Mouse (Mus musculus) stomach, embryonic 16.5 days (tissue): ENCODE results near the gene Phgr1. TPM values are rescaled to one million over a fixed set of nuclear protein-coding genes. Genes with fewer than 3 reads are reported as not detected.

Source experiments
- ATAC-seq: fragments of 200-750 bp; cut with Nextera tagmentation; 2 replicates; pipeline ENCODE4 v1.8.0; 2017; ENCODE audit warnings: moderate number of reproducible peaks, moderate TSS enrichment; ENCODE audit not compliant: insufficient read depth, low FRiP score
- H3K27ac ChIP-seq: fragments of 300-500 bp; sonication (generic); 2 replicates; pipeline ENCODE4 v1.5.1; 2014; ENCODE audit warnings: low read length
- H3K27me3 ChIP-seq: fragments of 300-500 bp; sonication (generic); 2 replicates; pipeline ENCODE4 v1.6.1; 2014; ENCODE audit warnings: low read length, control low read depth, mixed read lengths; ENCODE audit not compliant: control insufficient read depth, insufficient read depth
- H3K36me3 ChIP-seq: fragments of 300-500 bp; sonication (generic); 2 replicates; pipeline ENCODE4 v1.6.1; 2014; ENCODE audit warnings: low read length; ENCODE audit not compliant: control insufficient read depth, insufficient read depth
- H3K4me1 ChIP-seq: fragments of 300-500 bp; sonication (generic); 2 replicates; pipeline ENCODE4 v1.6.1; 2014; ENCODE audit warnings: low read length, control low read depth, mixed read lengths; ENCODE audit not compliant: control insufficient read depth, insufficient read depth
- H3K4me2 ChIP-seq: fragments of 300-500 bp; sonication (generic); 2 replicates; pipeline ENCODE4 v1.6.1; 2014; ENCODE audit warnings: low read depth, low read length, mixed read lengths
- H3K4me3 ChIP-seq: fragments of 300-500 bp; sonication (generic); replicated peaks from 2 replicates; pipeline ENCODE4 v1.5.1; 2014; ENCODE audit warnings: mild to moderate bottlenecking, low read length
- H3K9ac ChIP-seq: fragments of 300-500 bp; sonication (generic); 2 replicates; pipeline ENCODE4 v1.6.1; 2014; ENCODE audit warnings: low read length
- H3K9me3 ChIP-seq: fragments of 300-500 bp; sonication (generic); replicated peaks from 2 replicates; pipeline ENCODE4 v1.6.1; 2016; ENCODE audit warnings: low read length, control low read depth; ENCODE audit not compliant: control insufficient read depth
- WGBS: fragments of 180-500 bp; shearing (Covaris S2); extraction: QIAGEN DNeasy Blood & Tissue Kit; methylation state at CpG from one replicate; pipeline ENCODE4 v1.1.7; 2014; 5-methylcytosine and 5-hydroxymethylcytosine counted together
- polyA plus RNA-seq: library from polyadenylated mRNA; unstranded; fragments of >200 nt; fragmentation: Nextera tagmentation; extraction: Ambion mirVana; gene quantifications from 2 replicates; pipeline ENCODE4 v1.2.1, GENCODE M21; 2015

Gene Phgr1
- polyA plus RNA-seq, 1 experiment from 2014 or later, result 22.2 TPM

DNA sequence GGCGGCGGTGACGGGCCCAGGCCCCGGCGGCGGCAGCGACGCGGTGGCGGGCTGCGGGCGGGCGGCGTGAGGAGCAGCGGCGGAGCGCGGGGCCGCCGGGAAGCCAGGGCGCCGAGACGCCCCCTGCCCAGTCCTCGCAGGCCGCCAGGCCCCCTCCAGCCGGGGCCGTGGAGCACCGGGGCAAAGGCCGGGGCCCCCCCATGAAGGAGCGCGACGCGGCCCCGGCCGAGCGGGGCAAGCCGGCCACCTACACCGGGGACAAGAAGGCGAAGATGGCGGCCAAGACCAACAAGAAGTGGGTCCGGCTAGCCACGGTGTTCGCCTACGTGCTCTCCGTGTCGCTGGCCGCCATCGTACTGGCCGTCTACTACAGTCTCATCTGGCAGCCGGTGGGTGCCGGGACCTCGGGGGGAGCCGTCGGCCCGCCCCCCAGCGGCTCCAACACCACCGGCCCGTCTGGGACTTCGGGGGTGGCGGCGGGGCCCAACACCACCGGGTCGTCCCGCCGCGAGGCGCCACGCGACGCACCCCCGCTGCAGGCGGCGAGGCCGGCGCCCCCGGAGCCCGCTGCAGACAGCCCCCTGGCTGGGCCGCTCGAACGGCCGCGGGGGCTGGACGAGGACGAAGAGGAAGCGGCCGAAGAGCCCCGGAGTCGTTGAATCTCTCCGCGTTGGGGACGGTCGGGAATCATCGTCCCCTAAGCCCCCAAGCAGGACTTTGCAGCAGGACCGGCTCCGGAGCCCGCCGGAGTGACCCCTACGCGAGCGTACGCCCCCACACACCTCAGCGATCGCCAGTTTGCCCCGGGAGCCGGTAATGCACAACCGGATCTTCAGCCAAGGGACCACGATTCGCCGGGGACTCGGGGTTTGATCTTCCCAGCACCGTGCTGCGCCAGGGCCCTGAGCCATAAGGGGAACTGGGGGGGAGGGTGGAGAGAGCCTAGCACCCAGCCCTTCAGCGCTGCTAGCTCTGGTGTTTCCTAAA, 26.4 kb upstream of the Phgr1 start:
- Histone ChIP-seq H3K9ac (peak overlapping the region; percentile 92), H3K4me1 (peaks cover 22% of the 10 kb centered on the region; the same call in 1 of the 2 replicates), H3K27me3 (peaks cover 6% of the 10 kb centered on the region; the same call in 1 of the 2 replicates), H3K27ac (peak overlapping the region; percentile 27), H3K4me2 (peak overlapping the region; percentile 95), H3K4me3 (peak overlapping the region; percentile 88), H3K36me3 (no peaks in the 10 kb centered on the region), H3K9me3 (no peaks in the 10 kb centered on the region)
- WGBS, result under 1% methylated on average over 107 of the region's 113 CpGs
- peak; percentile 21; the same call in 1 of the 2 replicates for ATAC-seq

DNA sequence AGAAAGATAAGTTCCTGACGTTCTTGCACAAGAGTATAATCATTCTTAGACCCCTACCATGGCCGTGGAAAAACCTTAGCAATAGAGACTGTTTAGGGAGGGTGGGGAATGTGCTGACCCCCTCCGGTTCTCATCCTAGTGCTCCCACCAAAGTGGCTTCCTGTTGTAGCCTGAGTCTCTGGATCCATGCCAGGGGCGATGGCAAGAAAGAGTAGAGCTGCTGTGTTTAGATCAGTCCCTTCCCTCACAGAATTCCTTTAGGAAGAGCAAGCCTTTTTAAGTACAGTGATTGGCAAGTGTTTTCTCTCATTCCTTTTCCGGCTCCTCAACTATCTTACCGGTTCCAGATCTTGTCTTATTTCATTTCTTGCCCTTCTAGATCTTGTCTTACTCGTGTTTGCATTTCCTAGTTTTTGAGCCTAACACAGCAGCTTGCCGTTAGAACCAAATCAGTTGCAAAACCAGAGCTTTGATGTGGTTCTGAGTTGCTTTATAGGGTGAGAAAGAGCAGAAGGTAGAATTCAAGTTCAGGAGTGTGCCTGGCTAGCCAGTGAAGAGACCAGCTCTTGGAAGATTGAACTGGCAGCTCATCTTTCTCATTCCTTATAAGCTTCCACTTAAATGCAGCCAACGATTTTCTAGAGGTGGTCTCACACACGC, 25.1 kb upstream of the Phgr1 start:
- Histone ChIP-seq H3K36me3 (no peaks in the 10 kb centered on the region), H3K27ac (peak overlapping the region; percentile 11; the same call in 1 of the 2 replicates), H3K27me3 (0 out of 2 replicates have a peak, but pooled peaks cover 6% of the 10 kb centered on the region), H3K4me2 (peak overlapping the region; percentile 95), H3K9me3 (no peaks in the 10 kb centered on the region), H3K4me3 (peak overlapping the region; percentile 88), H3K4me1 (peaks cover 33% of the 10 kb centered on the region), H3K9ac (no peak overlapping the region; the same call in 1 of the 2 replicates)
- WGBS, result 32% methylated on average over 10 of the region's 10 CpGs
- ATAC-seq, result no peak

DNA sequence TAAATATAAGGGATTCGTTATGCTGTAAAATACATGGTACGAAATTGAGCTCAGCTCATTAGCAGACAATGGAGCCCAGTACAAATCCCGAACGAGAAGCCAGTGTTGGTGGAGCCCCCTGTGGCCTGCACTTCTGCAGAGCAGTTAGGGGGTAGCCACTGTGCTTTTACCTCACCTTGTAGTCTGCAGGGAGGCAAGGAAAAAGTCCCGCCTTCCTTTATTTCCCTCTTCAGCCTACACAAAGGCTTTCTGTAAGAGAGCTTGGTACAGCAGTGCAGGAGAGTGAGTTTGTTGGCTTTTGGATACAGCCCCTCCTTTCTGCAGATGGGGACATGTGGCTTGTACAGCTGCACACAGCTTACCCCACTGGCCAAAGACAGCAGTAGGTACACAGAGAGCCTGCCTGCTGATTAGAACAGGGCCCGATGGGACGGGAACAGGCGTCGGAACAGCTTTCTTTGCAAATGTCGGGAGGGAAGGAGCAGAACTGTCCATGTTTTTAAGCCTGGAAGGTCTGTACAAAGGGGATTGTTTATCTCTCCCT, 23.2 kb upstream of the Phgr1 start:
- Histone ChIP-seq H3K27ac (peak overlapping the region; percentile 62; the same call in 1 of the 2 replicates), H3K4me1 (peaks cover 36% of the 10 kb centered on the region), H3K9ac (no peak overlapping the region), H3K4me2 (peak overlapping the region; percentile 1; the same call in 1 of the 2 replicates), H3K9me3 (no peaks in the 10 kb centered on the region), H3K27me3 (0 out of 2 replicates have a peak, but pooled peaks cover 3% of the 10 kb centered on the region), H3K4me3 (no peak overlapping the region), H3K36me3 (no peaks in the 10 kb centered on the region)
- ATAC-seq, result peak; percentile 18; the same call in 1 of the 2 replicates
- 53% methylated on average over 10 of the region's 10 CpGs for WGBS

DNA sequence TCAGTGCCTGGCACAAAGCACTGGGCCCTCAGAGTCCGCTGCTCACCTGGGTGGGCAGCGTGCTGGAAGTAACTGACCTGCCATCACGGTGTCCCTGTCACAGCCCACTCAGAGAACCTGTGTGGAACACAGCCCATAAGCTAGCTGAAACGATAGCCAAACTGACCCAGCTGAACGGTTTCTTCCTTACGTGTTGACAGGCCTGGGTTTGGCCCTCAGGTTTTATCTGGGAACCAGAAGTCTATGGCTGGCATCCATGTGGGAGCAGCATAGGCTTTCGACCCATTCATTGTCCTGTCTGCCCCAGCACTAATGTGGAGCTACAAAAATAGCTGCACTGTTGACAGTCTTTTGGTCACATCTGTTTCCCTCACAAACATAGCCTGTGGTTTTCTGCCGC, 22.1 kb upstream of the Phgr1 start:
- Histone ChIP-seq H3K9me3 (no peaks in the 10 kb centered on the region), H3K4me3 (no peak overlapping the region), H3K27me3 (no peaks in the 10 kb centered on the region), H3K4me1 (peaks cover 33% of the 10 kb centered on the region), H3K4me2 (no peak overlapping the region), H3K9ac (no peak overlapping the region; the same call in 1 of the 2 replicates), H3K27ac (peak overlapping the region; percentile 62; the same call in 1 of the 2 replicates), H3K36me3 (no peaks in the 10 kb centered on the region)
- 76% methylated on average over 8 of the region's 8 CpGs for WGBS
- no peak for ATAC-seq

DNA sequence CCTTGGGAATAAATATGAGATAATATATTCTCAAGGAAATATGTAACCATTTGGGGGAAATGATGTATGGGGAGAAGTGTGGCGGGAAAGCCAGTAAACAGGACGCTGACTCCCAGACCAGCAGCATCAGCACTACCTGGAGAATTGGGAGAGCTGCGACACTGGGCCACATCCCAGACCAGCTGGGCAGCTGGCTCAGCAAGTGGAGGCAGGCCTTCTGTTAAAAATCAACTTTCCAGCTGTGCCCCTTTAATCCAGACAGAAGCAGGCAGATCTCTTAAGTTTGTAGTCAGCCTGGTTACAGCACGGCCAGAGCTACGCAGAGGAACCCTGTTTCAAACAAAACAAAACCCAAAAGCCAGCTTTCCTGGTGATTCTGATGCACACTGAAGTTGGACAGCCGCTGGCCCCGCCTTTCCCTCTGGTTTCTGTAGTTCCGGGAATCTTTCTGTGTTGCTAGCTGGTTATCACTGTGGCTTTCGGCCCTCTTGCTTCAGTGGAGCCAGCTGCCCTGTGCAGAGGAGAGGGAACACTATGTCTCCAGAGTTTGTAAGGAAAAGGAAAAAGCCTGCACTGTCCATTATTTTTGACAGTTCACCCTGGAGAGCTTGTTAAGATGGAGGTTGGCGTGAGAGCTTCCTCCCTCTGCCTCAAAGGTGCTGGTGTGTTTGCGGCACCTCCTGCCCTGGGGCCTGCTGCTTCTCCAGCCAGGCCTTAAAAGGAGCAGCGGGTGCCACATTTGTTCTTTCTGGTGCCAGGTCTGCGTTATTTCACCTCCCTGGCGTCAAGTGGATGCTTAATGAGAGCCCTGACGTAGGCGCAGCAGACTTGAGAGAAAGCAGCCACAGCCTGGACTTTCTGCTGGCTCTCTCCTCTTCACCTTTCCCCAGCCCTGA, 20.4 kb upstream of the Phgr1 start:
- Histone ChIP-seq H3K27me3 (no peaks in the 10 kb centered on the region), H3K9me3 (no peaks in the 10 kb centered on the region), H3K9ac (peak overlapping the region; percentile 49), H3K36me3 (no peaks in the 10 kb centered on the region), H3K27ac (peak overlapping the region; percentile 88), H3K4me3 (no peak overlapping the region), H3K4me1 (peaks cover 31% of the 10 kb centered on the region), H3K4me2 (no peak overlapping the region)
- 51% methylated on average over 16 of the region's 16 CpGs for WGBS
- ATAC-seq, result peak; percentile 45; the same call in 1 of the 2 replicates

DNA sequence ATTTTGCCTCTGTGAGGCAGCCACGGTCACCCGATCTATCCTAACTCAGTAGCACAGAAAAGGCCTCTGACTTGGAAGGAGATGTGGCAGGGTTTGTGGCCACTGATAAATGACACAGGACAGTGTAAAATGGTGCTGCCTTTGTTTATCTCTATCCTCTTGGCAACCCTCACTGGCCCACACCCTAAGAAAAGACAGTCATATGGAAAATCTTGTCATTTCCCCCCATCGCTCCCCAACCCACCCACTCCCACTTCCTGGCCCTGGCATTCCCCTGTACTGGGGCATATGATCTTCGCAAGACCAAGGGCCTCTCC, 19.8 kb upstream of the Phgr1 start:
- Histone ChIP-seq H3K9ac (peak overlapping the region; percentile 49; the same call in 1 of the 2 replicates), H3K4me2 (no peak overlapping the region), H3K4me3 (no peak overlapping the region), H3K27me3 (no peaks in the 10 kb centered on the region), H3K27ac (peak overlapping the region; percentile 88), H3K4me1 (peaks cover 25% of the 10 kb centered on the region), H3K36me3 (no peaks in the 10 kb centered on the region), H3K9me3 (no peaks in the 10 kb centered on the region)
- no peak for ATAC-seq
- 67% methylated on average over 4 of the region's 4 CpGs for WGBS

DNA sequence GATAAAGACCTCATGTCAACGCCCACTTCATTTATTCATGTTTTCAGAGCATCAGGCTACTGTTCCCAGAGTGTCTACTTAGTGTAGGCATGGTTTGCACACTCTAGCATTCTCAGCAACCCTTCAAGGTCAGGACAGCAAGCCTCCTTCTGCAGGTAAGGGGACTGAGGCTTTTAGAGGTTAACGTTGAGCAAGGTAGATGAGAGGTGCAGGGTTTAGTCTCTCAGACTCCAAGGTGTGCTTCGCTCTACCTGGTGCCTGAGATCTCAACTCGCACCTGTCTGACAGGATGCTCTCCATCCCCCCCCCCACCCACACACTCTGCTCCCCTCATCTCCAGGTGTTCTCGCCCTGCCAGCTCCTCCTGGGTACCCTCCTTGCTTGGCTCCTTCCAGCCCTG, 18.4 kb upstream of the Phgr1 start:
- Histone ChIP-seq H3K27ac (no peak overlapping the region), H3K9ac (no peak overlapping the region), H3K4me3 (no peak overlapping the region), H3K36me3 (no peaks in the 10 kb centered on the region), H3K9me3 (no peaks in the 10 kb centered on the region), H3K27me3 (no peaks in the 10 kb centered on the region), H3K4me2 (no peak overlapping the region), H3K4me1 (peaks cover 27% of the 10 kb centered on the region)
- ATAC-seq, result no peak
- WGBS, result 83% methylated on average over 5 of the region's 5 CpGs

DNA sequence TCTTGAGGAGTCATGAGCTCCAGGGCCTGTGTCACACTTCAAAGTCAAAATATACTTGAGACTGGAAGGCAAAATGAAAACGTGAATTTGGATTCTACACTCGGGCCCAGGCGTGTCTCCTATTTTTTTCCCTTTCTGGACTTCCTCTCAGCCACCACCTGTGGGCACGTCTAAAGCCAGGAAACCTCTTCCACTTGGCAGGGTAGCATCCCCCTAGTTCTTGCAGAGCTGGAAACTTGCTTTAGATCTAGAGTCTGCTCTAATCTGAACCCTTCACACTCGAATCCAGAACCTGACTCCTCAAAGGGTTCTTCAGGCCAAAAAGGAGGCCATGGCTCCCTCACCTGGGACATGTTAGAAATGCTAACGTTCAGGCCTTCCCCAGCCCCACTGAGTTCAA, 17.2 kb upstream of the Phgr1 start:
- Histone ChIP-seq H3K4me3 (no peak overlapping the region), H3K27me3 (no peaks in the 10 kb centered on the region), H3K9ac (no peak overlapping the region), H3K4me2 (no peak overlapping the region), H3K27ac (no peak overlapping the region), H3K9me3 (no peaks in the 10 kb centered on the region), H3K36me3 (no peaks in the 10 kb centered on the region), H3K4me1 (peaks cover 22% of the 10 kb centered on the region)
- ATAC-seq, result no peak
- WGBS, result 81% methylated on average over 6 of the region's 6 CpGs
